Mouse (Mus musculus): ENCODE results near the gene Cdkn2aipnl.

DNA sequence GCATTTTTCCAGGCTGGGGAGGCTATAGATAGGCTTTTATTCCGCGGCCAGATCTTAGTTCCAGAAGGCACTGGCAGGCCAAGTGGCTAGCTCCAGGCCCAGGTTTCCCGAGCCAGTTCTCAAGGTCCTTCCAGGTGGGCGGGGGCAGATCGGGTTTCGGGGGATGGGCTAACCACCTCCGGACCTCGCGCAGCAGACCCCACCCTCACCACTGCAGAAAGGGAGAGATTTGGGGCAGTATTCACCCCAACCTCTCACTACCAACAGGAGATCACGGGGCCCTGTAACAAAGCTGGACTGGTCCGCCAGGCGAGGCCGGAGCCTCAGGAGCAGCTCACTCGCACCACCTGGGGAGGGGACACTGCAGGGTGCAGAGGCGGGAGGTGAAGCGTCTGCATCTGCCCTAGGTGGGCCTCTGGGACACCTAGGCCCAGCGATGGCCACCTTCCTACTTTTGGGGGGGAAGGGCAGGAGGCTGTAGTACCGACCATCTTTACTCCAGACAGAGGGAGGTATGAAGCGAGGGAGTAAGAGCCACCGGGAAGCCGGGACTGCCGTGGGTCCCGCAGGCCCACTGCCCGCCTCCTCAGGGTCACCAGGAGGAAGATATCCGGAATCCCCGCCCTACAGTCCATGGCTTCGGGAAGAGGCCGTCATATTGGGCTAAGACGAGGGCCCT is 32.3 kb downstream of the Cdkn2aipnl start:
- TF ChIP-seq POLR2A (IDR thresholded peaks at IDR 0.05; ENCODE audit: borderline replicate concordance, control insufficient read depth, low read depth, low read length) = no peak; the same call in 1 of the 2 replicates
- no peak for TF ChIP-seq CTCF (IDR thresholded peaks at IDR 0.05; ENCODE audit: control insufficient read depth, insufficient read depth, low read length)

All from bone marrow, adult 2 months (tissue).